Mouse (Mus musculus) liver, embryonic 14.5 days (tissue): ENCODE measurements around the gene Rfc5. TPM values are rescaled to one million over a fixed set of nuclear protein-coding genes. Genes with fewer than 3 reads are reported as not detected.

ENCODE experiments used
- ATAC-seq: fragments of 200-750 bp; cut with Nextera tagmentation; 2 replicates; pipeline ENCODE4 v1.8.0; 2017; ENCODE audit warnings: moderate number of reproducible peaks, mild to moderate bottlenecking, moderate library complexity; ENCODE audit not compliant: insufficient read depth
- DNase-seq, 3 experiments: peaks; one replicate each; pipeline ENCODE4 v3.0.0-alpha.2; 2012 to 2013; ENCODE audit warnings: low read depth in 3 of 3, low spot score in 3 of 3
- H3K27ac ChIP-seq: fragments of 300-500 bp; sonication (generic); 2 replicates; pipeline ENCODE4 v1.5.1; 2014; ENCODE audit warnings: moderate library complexity, mild to moderate bottlenecking, control low read depth, inconsistent platforms
- H3K27me3 ChIP-seq: fragments of 300-500 bp; sonication (generic); 2 replicates; pipeline ENCODE4 v1.6.1; 2014; ENCODE audit warnings: mild to moderate bottlenecking, low read length, moderate library complexity; ENCODE audit not compliant: control insufficient read depth, insufficient read depth
- H3K36me3 ChIP-seq: fragments of 300-500 bp; sonication (generic); replicated peaks from 2 replicates; pipeline ENCODE4 v1.6.1; 2014; ENCODE audit warnings: low read depth; ENCODE audit not compliant: control insufficient read depth, insufficient read depth
- H3K4me1 ChIP-seq, 2 experiments: fragments of 200-500 bp in 1 of 2; fragments of 300-500 bp in 1 of 2; sonication (generic) in 1 of 2; replicated peaks; 2 replicates each; pipeline ENCODE4 v1.6.1; 2012 to 2014; ENCODE audit warnings: antibody characterized with exemption in 1 of 2, inconsistent platforms in 1 of 2, low read length in 1 of 2; ENCODE audit not compliant: control insufficient read depth in 2 of 2, insufficient read depth in 2 of 2
- H3K4me2 ChIP-seq: fragments of 300-500 bp; sonication (generic); 2 replicates; pipeline ENCODE4 v1.6.1; 2014; ENCODE audit warnings: low read depth, mild to moderate bottlenecking, control low read depth, moderate library complexity
- H3K4me3 ChIP-seq, 2 experiments: fragments of 200-500 bp in 1 of 2; fragments of 300-500 bp in 1 of 2; sonication (generic) in 1 of 2; 2 replicates each; pipeline ENCODE4 v1.5.1; 2012 to 2014; ENCODE audit warnings: low read depth in 2 of 2, low read length in 2 of 2, mild to moderate bottlenecking in 2 of 2, control low read depth in 1 of 2, inconsistent platforms in 1 of 2, moderate library complexity in 1 of 2; ENCODE audit not compliant: insufficient read depth in 1 of 2
- H3K9ac ChIP-seq: fragments of 300-500 bp; sonication (generic); replicated peaks from 2 replicates; pipeline ENCODE4 v1.6.1; 2014; ENCODE audit warnings: mild to moderate bottlenecking, control low read depth, moderate library complexity
- H3K9me3 ChIP-seq: fragments of 300-500 bp; sonication (generic); 2 replicates; pipeline ENCODE4 v1.6.1; 2016; ENCODE audit warnings: low read length, mixed read lengths; ENCODE audit not compliant: control insufficient read depth
- CTCF ChIP-seq: IDR thresholded peaks from 2 replicates; pipeline ENCODE4 v1.5.1; 2016; ENCODE audit warnings: antibody characterized with exemption, low read depth, control low read depth
- EP300 ChIP-seq: IDR thresholded peaks from 2 replicates; pipeline ENCODE4 v1.6.1; 2016; ENCODE audit warnings: antibody characterized with exemption, low read depth
- WGBS: fragments of 180-500 bp; shearing (Covaris S2); extraction: QIAGEN DNeasy Blood & Tissue Kit; methylation state at CpG from one replicate; pipeline ENCODE4 v1.1.7; 2014; ENCODE audit not compliant: insufficient replicate concordance; 5-methylcytosine and 5-hydroxymethylcytosine counted together
- polyA plus RNA-seq, 2 experiments: library from polyadenylated mRNA; depleted of rRNA in 1 of 2; stranded (reverse) in 1 of 2; unstranded in 1 of 2; fragments of >200 nt; fragmentation: Nextera tagmentation in 1 of 2; extraction: Ambion mirVana in 1 of 2; gene quantifications; 2 replicates each; pipeline versions ENCODE4 v1.2.1 to v1.2.3; 2012 to 2014

Gene Rfc5
- polyA plus RNA-seq, 2 experiments: 24.1 to 52.2 TPM

GRCm38 (mm10) chr5:117365904-117366561, 22.8 kb downstream of the Rfc5 start:
- ATAC-seq: peak; percentile 78
- Histone ChIP-seq H3K9me3 (no peaks in the 10 kb centered on the region), H3K4me3 (no peak overlapping the region), H3K9ac (no peak overlapping the region), H3K36me3 (no peaks in the 10 kb centered on the region; the same call in 1 of the 2 replicates), H3K4me1 (peaks cover 2 to 21% of the 10 kb centered on the region in 2 experiments), H3K4me2 (no peak overlapping the region), H3K27ac (peak overlapping the region; percentile 51), H3K27me3 (no peaks in the 10 kb centered on the region)
- 70% methylated on average over 13 of the region's 13 CpGs for WGBS
- no peak for TF ChIP-seq CTCF
- no peak for TF ChIP-seq EP300
- DNase-seq: no peak

DNA sequence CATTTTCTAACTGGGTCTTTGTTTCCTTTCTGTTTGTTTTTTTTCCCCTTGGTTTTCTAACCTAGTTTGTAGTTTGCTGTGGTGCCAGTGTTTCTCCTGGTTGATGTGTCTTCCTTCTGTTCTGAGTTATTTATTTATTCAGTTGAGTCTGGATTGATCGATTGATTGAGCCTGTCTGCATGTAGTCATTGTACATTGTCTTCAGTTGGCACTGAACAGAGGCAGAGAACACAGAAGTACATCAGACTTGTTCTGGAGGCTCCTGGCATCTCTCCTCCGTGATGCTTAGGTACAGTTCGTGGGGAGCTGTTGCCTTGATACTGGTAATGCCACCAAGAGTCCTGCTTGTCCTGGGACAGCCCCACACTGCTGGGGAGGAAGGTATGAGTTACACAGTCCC, 24.0 kb downstream of the Rfc5 start:
- Histone ChIP-seq H3K27me3 (no peaks in the 10 kb centered on the region), H3K4me3 (no peak overlapping the region), H3K36me3 (no peaks in the 10 kb centered on the region; the same call in 1 of the 2 replicates), H3K9me3 (no peaks in the 10 kb centered on the region), H3K9ac (no peak overlapping the region), H3K4me1 (peaks cover 9 to 32% of the 10 kb centered on the region in 2 experiments), H3K4me2 (no peak overlapping the region), H3K27ac (no peak overlapping the region)
- WGBS: 64% methylated on average over 3 of the region's 3 CpGs
- TF ChIP-seq CTCF (no peak), EP300 (no peak)
- ATAC-seq: no peak
- no peak for DNase-seq

DNA sequence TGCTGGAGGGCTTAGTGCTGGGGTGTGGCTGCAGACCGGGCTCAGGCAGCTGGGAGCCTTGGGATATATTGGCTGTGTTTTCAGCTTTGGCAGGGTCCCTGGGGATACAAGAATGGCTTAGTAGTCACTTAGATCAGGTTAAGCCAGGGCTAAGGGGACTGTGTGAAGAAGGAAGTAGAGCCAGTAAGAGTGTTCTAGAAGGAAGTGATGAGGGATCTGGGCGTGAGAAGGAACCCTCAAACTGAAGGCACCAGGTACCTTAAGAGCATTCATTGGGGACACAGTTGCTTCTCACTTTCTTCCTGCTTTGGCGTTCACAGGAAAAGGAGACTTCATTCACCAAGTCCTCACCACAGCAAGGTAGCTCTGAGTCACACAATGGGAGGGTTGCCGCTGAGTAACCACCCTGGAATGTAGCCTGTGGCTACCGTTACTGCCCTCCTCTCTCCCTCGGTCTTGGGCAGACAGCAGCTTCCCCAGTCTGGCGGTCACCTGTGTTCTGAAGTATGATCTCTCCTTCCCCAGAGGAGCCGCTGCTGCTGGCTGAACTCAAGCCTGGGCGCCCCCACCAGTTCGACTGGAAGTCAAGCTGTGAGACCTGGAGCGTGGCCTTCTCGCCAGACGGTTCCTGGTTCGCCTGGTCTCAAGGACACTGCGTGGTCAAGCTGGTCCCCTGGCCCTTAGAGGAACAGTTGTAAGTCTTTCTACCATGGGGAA, 25.6 kb downstream of the Rfc5 start:
- Histone ChIP-seq H3K4me1 (peaks cover 12 to 37% of the 10 kb centered on the region in 2 experiments), H3K4me2 (no peak overlapping the region), H3K9ac (no peak overlapping the region), H3K9me3 (no peaks in the 10 kb centered on the region), H3K36me3 (no peaks in the 10 kb centered on the region; the same call in 1 of the 2 replicates), H3K27ac (no peak overlapping the region), H3K27me3 (no peaks in the 10 kb centered on the region), H3K4me3 (no peak overlapping the region)
- WGBS: 53% methylated on average over 15 of the region's 15 CpGs
- no peak for ATAC-seq
- TF ChIP-seq EP300: no peak
- TF ChIP-seq CTCF: no peak
- no peak for DNase-seq

DNA sequence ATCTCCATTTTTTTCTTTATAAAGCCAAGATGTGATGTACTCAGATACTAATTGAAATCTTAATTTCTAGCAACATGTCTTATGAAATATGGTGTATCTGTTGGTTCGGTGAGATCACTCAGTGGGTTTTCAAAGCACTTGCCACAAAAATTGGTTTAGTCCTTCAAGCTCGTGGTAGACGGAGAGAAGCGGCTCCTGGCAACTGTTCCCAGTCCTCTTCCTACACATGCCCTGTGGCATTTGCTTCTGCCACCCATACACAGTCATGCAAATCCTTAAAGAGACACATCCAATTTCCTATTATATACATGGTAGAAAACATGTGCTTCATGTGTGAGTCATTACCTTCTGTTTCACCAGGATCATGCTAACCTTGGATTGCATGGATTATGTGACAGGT, 27.3 kb downstream of the Rfc5 start:
- Histone ChIP-seq H3K4me1 (peaks cover 12 to 35% of the 10 kb centered on the region in 2 experiments), H3K27me3 (peaks cover 3% of the 10 kb centered on the region), H3K9ac (no peak overlapping the region), H3K9me3 (no peaks in the 10 kb centered on the region), H3K4me3 (no peak overlapping the region), H3K36me3 (no peaks in the 10 kb centered on the region; the same call in 1 of the 2 replicates), H3K4me2 (no peak overlapping the region), H3K27ac (no peak overlapping the region)
- TF ChIP-seq EP300: no peak
- WGBS: 79% methylated on average over 4 of the region's 4 CpGs
- no peak for DNase-seq
- no peak for ATAC-seq
